25 mouse cellular contexts compared by ENCODE assay signal in the genomic region with DNA sequence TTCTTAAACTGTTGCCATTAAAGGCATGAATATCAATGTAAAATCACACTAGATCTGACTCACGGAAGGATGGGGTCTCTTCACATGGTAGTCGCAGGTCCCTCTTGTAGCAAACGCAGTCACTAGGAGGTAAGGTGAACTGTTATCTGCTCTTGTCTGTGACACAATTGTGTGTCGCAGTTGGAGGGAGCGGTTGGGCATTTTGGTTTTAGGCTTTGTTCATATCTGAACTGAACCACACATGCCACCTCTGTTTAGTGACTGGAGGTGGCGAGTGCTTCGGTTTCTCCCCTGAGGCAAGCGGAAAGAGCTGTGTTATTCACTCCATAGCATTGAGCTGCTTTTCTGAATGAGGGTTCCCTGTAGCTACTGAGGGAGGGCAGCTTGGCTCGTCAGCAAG. TPM values are rescaled to one million over a fixed set of nuclear protein-coding genes. Genes with fewer than 3 reads are reported as not detected.
DNase-seq lines count a peak whose midpoint lies in the region; ATAC-seq and TF ChIP-seq lines count a peak whose summit lies in the region.
"Had no signal": no experiment of that assay in that cellular context is flagged by ENCODE, and none has a peak within 500 bp of the region (broad histone marks: within the 10 kb centered on the region; RNA-seq: fewer than 3 reads in every experiment).

No protein-coding gene starts in this region.

- TF ChIP-seq POLR2A in spleen, adult 2 months (IDR thresholded peaks at IDR 0.05; ENCODE audit: low read depth, low read length), result no peak

- intact Hi-C loops in heart, postnatal 10 days (cut with DNase I), result no loop called here
- intact Hi-C loops in left cerebral cortex, postnatal 10 days (cut with DNase I), result no loop called here

- H3K9me3 ChIP-seq in heart, postnatal 0 days (replicated peaks; ENCODE audit: control insufficient read depth, low read length), result no peaks in the 10 kb centered on the region
- H3K9me3 ChIP-seq in liver, embryonic 13.5 days (replicated peaks), result no peaks in the 10 kb centered on the region
- H3K9me3 ChIP-seq: embryonic facial prominence, embryonic 12.5 days; heart, embryonic 13.5 days; megakaryocyte, embryonic 14.5 days; neural tube, embryonic 13.5 days had no signal

- peaks cover 47% of the 10 kb centered on the region for H3K4me1 ChIP-seq in heart, postnatal 0 days (ENCODE audit: control insufficient read depth, insufficient read depth)
- H3K4me1 ChIP-seq in spleen, adult 2 months (ENCODE audit: control insufficient read depth, insufficient read depth, insufficient read length), result peaks cover 27% of the 10 kb centered on the region; the same call in 1 of the 2 replicates
- peaks cover 62% of the 10 kb centered on the region for H3K4me1 ChIP-seq in liver, embryonic 13.5 days (replicated peaks)

- H3K9ac ChIP-seq in heart, postnatal 0 days (replicated peaks; ENCODE audit: low read depth, low read length), result peak overlapping the region; percentile 17; the same call in 1 of the 2 replicates
- H3K9ac ChIP-seq in liver, embryonic 13.5 days, result no peak overlapping the region
- H3K9ac ChIP-seq: embryonic facial prominence, embryonic 12.5 days; forebrain, postnatal 0 days; heart, embryonic 13.5 days; lung, embryonic 14.5 days; neural tube, embryonic 13.5 days had no signal

- no peak for TF ChIP-seq CTCF in heart, postnatal 0 days (IDR thresholded peaks at IDR 0.05; ENCODE audit: low read depth)
- no peak for TF ChIP-seq CTCF in spleen, adult 2 months (IDR thresholded peaks at IDR 0.05; ENCODE audit: extremely low read depth, insufficient read depth, insufficient read length, insufficient replicate concordance)

- 81% methylated on average over 9 of the region's 9 CpGs for WGBS in heart, postnatal 0 days
- 74% methylated on average over 9 of the region's 9 CpGs for WGBS in spleen, adult 2 months
- 51% methylated on average over 9 of the region's 9 CpGs for WGBS in liver, embryonic 13.5 days (ENCODE audit: insufficient replicate concordance)

- H3K4me3 ChIP-seq in heart, postnatal 0 days (ENCODE audit: low read depth, low read length), result no peak overlapping the region
- no peak overlapping the region for H3K4me3 ChIP-seq in spleen, adult 2 months (ENCODE audit: extremely low read depth, insufficient read depth, insufficient read length)
- H3K4me3 ChIP-seq in liver, embryonic 13.5 days (replicated peaks), result no peak overlapping the region
- H3K4me3 ChIP-seq: embryonic facial prominence, embryonic 12.5 days; heart, embryonic 13.5 days; megakaryocyte, embryonic 14.5 days; myocyte; neural tube, embryonic 13.5 days had no signal

- DNase-seq in heart, postnatal 0 days (ENCODE audit: low spot score), result no peak
- DNase-seq in heart, postnatal 10 days, result no peak
- DNase-seq in spleen, adult 2 months (ENCODE audit: low read depth in 1 of 2, low spot score in 2 of 2), result no peak
- no peak for DNase-seq in spleen, adult 18-20 months
- no peak for DNase-seq in liver, embryonic 13.5 days
- no peak for DNase-seq in left cerebral cortex, postnatal 10 days (ENCODE audit: extremely low spot score in 1 of 2, low spot score in 2 of 2)
- DNase-seq in gastrocnemius, adult 8-10 months (ENCODE audit: low spot score in 2 of 2), result no peak
- DNase-seq: cerebellum, adult 18-20 months; cerebellum, postnatal 14 days; forebrain, postnatal 0 days; gastrocnemius, postnatal 25 days; heart, adult 18-20 months; heart, postnatal 4 days; kidney, postnatal 36 days; layer of hippocampus, postnatal 36 days; lung, embryonic 14.5 days; right cerebral cortex, adult 18-20 months; right cerebral cortex, postnatal 4 days had no signal

- H3K27ac ChIP-seq in heart, postnatal 0 days (ENCODE audit: low read depth), result no peak overlapping the region; the same call in 1 of the 2 replicates
- H3K27ac ChIP-seq in spleen, adult 2 months (ENCODE audit: insufficient read depth, low read length), result 0 out of 2 replicates have a peak overlapping the region, but pooled peaks have one; percentile 2
- peak overlapping the region; percentile 40; the same call in 1 of the 2 replicates for H3K27ac ChIP-seq in liver, embryonic 13.5 days
- H3K27ac ChIP-seq: embryonic facial prominence, embryonic 12.5 days; heart, embryonic 13.5 days; neural tube, embryonic 13.5 days had no signal

- H3K36me3 ChIP-seq in heart, postnatal 0 days (replicated peaks; ENCODE audit: control insufficient read depth, insufficient read depth, low read length), result peaks cover 52% of the 10 kb centered on the region
- H3K36me3 ChIP-seq in spleen, adult 2 months (ENCODE audit: control insufficient read depth, insufficient read depth, low read length), result peaks cover 17% of the 10 kb centered on the region
- H3K36me3 ChIP-seq in liver, embryonic 13.5 days, result peaks cover 36% of the 10 kb centered on the region

- no peak for ATAC-seq in heart, postnatal 0 days (ENCODE audit: insufficient read depth, low read depth)
- no peak for ATAC-seq in liver, embryonic 13.5 days (ENCODE audit: low read depth)
- ATAC-seq: forebrain, postnatal 0 days; intestine, postnatal 0 days; midbrain, embryonic 16.5 days had no signal

- H3K27me3 ChIP-seq in heart, postnatal 0 days (ENCODE audit: control insufficient read depth, insufficient read depth, low read length), result no peaks in the 10 kb centered on the region
- H3K27me3 ChIP-seq in spleen, adult 2 months (ENCODE audit: control insufficient read depth, insufficient read depth, low read length), result no peaks in the 10 kb centered on the region; the same call in 1 of the 2 replicates
- no peaks in the 10 kb centered on the region for H3K27me3 ChIP-seq in liver, embryonic 13.5 days
- H3K27me3 ChIP-seq: embryonic facial prominence, embryonic 12.5 days; heart, embryonic 13.5 days; neural tube, embryonic 13.5 days had no signal

- TF ChIP-seq EP300 in heart, postnatal 0 days (IDR thresholded peaks at IDR 0.05; ENCODE audit: low read depth), result no peak

- no peak overlapping the region for H3K4me2 ChIP-seq in heart, postnatal 0 days (ENCODE audit: low read depth, low read length)
- H3K4me2 ChIP-seq in liver, embryonic 13.5 days, result no peak overlapping the region
- H3K4me2 ChIP-seq: embryonic facial prominence, embryonic 12.5 days; heart, embryonic 13.5 days; lung, embryonic 14.5 days; neural tube, embryonic 13.5 days had no signal

RNA-seq across cellular contexts. Expression of a gene that starts 26.4 kb away (rescaled TPM):
- 26.1 and 26.6 TPM in 2 replicates for total RNA-seq in heart, postnatal 0 days (2014; rRNA removed; ENCODE audit: low replicate concordance)
- polyA plus RNA-seq in heart, postnatal 0 days (2015; fragmentation: Nextera tagmentation; extraction: Ambion mirVana), result 18.2 and 22.4 TPM in 2 replicates
- 10 to 100 TPM; 26.0 to 38.4 TPM for total RNA-seq in heart, postnatal 10 days (2021)
- 21.6 and 22.1 TPM in 2 replicates for polyA plus RNA-seq in spleen, adult 2 months (2012; rRNA removed)
- 5.1 and 6.8 TPM in 2 replicates for polyA plus RNA-seq in liver, embryonic 13.5 days (2015; fragmentation: Nextera tagmentation; extraction: Ambion mirVana)
- total RNA-seq in left cerebral cortex, postnatal 10 days (2021), result 10 to 100 TPM in 1 of 2 experiments, 1 to 10 TPM in 1; 9.5 to 10.7 TPM
- total RNA-seq in gastrocnemius, adult 8-10 months (2022), result 1 to 10 TPM; 2.7 to 5.9 (median 5.1) TPM
